ENCODE assay signal across 20 mouse cellular contexts in the genomic region with DNA sequence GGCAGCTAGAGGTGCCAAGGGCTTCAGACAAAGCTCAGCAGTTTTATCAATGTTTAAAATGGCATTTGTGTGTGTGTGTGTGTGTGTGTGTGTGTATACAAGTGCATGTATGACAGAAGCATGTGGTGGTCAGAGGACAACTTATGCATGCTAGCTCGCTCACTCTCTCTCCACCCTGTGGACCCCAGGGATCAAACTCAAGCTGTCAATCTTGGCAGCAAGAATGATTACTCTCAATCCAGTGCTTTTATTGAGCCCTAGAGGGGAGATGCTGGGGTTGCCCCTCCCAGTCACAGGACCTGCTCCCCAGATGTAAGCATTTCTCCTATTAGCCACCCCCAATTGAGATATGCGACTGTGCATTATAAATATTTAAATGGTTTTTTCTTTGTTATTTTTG. TPM values are rescaled to one million over a fixed set of nuclear protein-coding genes. Genes with fewer than 3 reads are reported as not detected.
A peak's percentile ranks its signal among the peaks of the same experiment; 100 is the strongest.
DNase-seq lines count a peak whose midpoint lies in the region; ATAC-seq and TF ChIP-seq lines count a peak whose summit lies in the region.
"Had no signal": no experiment of that assay in that cellular context is flagged by ENCODE, and none has a peak within 500 bp of the region (broad histone marks: within the 10 kb centered on the region; RNA-seq: fewer than 3 reads in every experiment).

No protein-coding gene starts in this region.

- 80% methylated on average over 2 of the region's 2 CpGs for WGBS in hindbrain, embryonic 10.5 days
- 56% methylated on average over 2 of the region's 2 CpGs for WGBS in hindbrain, embryonic 16.5 days
- WGBS in neural tube, embryonic 12.5 days: 64% methylated on average over 2 of the region's 2 CpGs
- 66% methylated on average over 2 of the region's 2 CpGs for WGBS in hindbrain, embryonic 12.5 days
- WGBS in hindbrain, postnatal 0 days: 58% methylated on average over 2 of the region's 2 CpGs

- no peak for DNase-seq in hindbrain, embryonic 10.5 days (ENCODE audit: low spot score)
- DNase-seq in neural tube, embryonic 10.5 days (ENCODE audit: extremely low spot score, low spot score): no peak
- DNase-seq in hindbrain, postnatal 0 days (ENCODE audit: low spot score): peak; percentile 23
- no peak for DNase-seq in ovary, postnatal 14 days (ENCODE audit: low spot score)
- DNase-seq: adrenal gland, postnatal 14 days; gastrocnemius, postnatal 10 days; heart, adult 2 months; heart, postnatal 14 days had no signal

- H3K36me3 ChIP-seq in hindbrain, embryonic 10.5 days: no peaks in the 10 kb centered on the region
- H3K36me3 ChIP-seq in hindbrain, embryonic 16.5 days (ENCODE audit: control insufficient read depth, insufficient read depth, low read length): no peaks in the 10 kb centered on the region
- H3K36me3 ChIP-seq in neural tube, embryonic 12.5 days: no peaks in the 10 kb centered on the region
- no peaks in the 10 kb centered on the region for H3K36me3 ChIP-seq in hindbrain, embryonic 12.5 days
- no peaks in the 10 kb centered on the region for H3K36me3 ChIP-seq in hindbrain, postnatal 0 days (ENCODE audit: insufficient read depth, low read length)
- H3K36me3 ChIP-seq: embryonic facial prominence, embryonic 13.5 days; forebrain, embryonic 12.5 days; heart, embryonic 15.5 days; intestine, embryonic 15.5 days had no signal

- H3K27me3 ChIP-seq in hindbrain, embryonic 10.5 days (ENCODE audit: insufficient read depth, poor library complexity, severe bottlenecking): no peaks in the 10 kb centered on the region
- no peaks in the 10 kb centered on the region for H3K27me3 ChIP-seq in hindbrain, embryonic 16.5 days (replicated peaks; ENCODE audit: control insufficient read depth, insufficient read depth, low read length)
- H3K27me3 ChIP-seq in neural tube, embryonic 12.5 days (replicated peaks): no peaks in the 10 kb centered on the region
- H3K27me3 ChIP-seq in hindbrain, embryonic 12.5 days: no peaks in the 10 kb centered on the region
- H3K27me3 ChIP-seq in hindbrain, postnatal 0 days (ENCODE audit: insufficient read depth, low read length): no peaks in the 10 kb centered on the region
- H3K27me3 ChIP-seq: CH12.LX; embryonic facial prominence, embryonic 13.5 days; forebrain, embryonic 12.5 days; heart, embryonic 15.5 days; intestine, embryonic 15.5 days; Patski had no signal

- no peak overlapping the region for H3K9ac ChIP-seq in hindbrain, embryonic 16.5 days (ENCODE audit: low read depth, low read length)
- H3K9ac ChIP-seq in neural tube, embryonic 12.5 days: no peak overlapping the region
- no peak overlapping the region for H3K9ac ChIP-seq in hindbrain, embryonic 12.5 days
- H3K9ac ChIP-seq in hindbrain, postnatal 0 days (replicated peaks; ENCODE audit: low read length): no peak overlapping the region
- H3K9ac ChIP-seq: embryonic facial prominence, embryonic 13.5 days; forebrain, embryonic 12.5 days; heart, embryonic 15.5 days; intestine, embryonic 15.5 days had no signal

- no peaks in the 10 kb centered on the region for H3K9me3 ChIP-seq in hindbrain, embryonic 10.5 days
- no peaks in the 10 kb centered on the region for H3K9me3 ChIP-seq in hindbrain, embryonic 16.5 days (ENCODE audit: control insufficient read depth, low read length)
- no peaks in the 10 kb centered on the region for H3K9me3 ChIP-seq in neural tube, embryonic 12.5 days
- H3K9me3 ChIP-seq in hindbrain, embryonic 12.5 days (replicated peaks): no peaks in the 10 kb centered on the region
- H3K9me3 ChIP-seq in hindbrain, postnatal 0 days (ENCODE audit: low read length): no peaks in the 10 kb centered on the region
- H3K9me3 ChIP-seq: forebrain, embryonic 12.5 days; heart, embryonic 15.5 days; intestine, embryonic 15.5 days had no signal

- TF ChIP-seq CTCF in hindbrain, postnatal 0 days (IDR thresholded peaks at IDR 0.05; ENCODE audit: low read depth): no peak

- no peak for ATAC-seq in hindbrain, embryonic 16.5 days
- ATAC-seq in neural tube, embryonic 12.5 days (ENCODE audit: low FRiP score, low read depth): 0 out of 2 replicates have a peak, but pooled peaks have one; percentile 53
- peak; percentile 26; the same call in 1 of the 2 replicates for ATAC-seq in hindbrain, embryonic 12.5 days (ENCODE audit: low FRiP score)
- no peak for ATAC-seq in hindbrain, postnatal 0 days
- ATAC-seq: activated CD4-positive, CD25-positive, alpha-beta regulatory T cell, adult 4 months; forebrain, embryonic 16.5 days; intestine, embryonic 15.5 days; Patski had no signal

- H3K27ac ChIP-seq in hindbrain, embryonic 10.5 days: 0 out of 2 replicates have a peak overlapping the region, but pooled peaks have one; percentile 12
- no peak overlapping the region for H3K27ac ChIP-seq in hindbrain, embryonic 16.5 days (ENCODE audit: low read depth, low read length)
- H3K27ac ChIP-seq in neural tube, embryonic 12.5 days: no peak overlapping the region
- peak overlapping the region; percentile 55 for H3K27ac ChIP-seq in hindbrain, embryonic 12.5 days
- no peak overlapping the region for H3K27ac ChIP-seq in hindbrain, postnatal 0 days
- H3K27ac ChIP-seq: embryonic facial prominence, embryonic 13.5 days; forebrain, embryonic 12.5 days; heart, adult 2 months; heart, embryonic 15.5 days; intestine, embryonic 15.5 days had no signal

- no peak overlapping the region for H3K4me2 ChIP-seq in hindbrain, embryonic 16.5 days (ENCODE audit: low read length)
- H3K4me2 ChIP-seq in neural tube, embryonic 12.5 days (replicated peaks): no peak overlapping the region
- no peak overlapping the region for H3K4me2 ChIP-seq in hindbrain, embryonic 12.5 days (replicated peaks)
- H3K4me2 ChIP-seq in hindbrain, postnatal 0 days (ENCODE audit: low read depth, low read length): no peak overlapping the region
- H3K4me2 ChIP-seq: embryonic facial prominence, embryonic 13.5 days; forebrain, embryonic 12.5 days; heart, embryonic 11.5 days; heart, embryonic 15.5 days; intestine, embryonic 15.5 days had no signal

- peaks cover 11% of the 10 kb centered on the region for H3K4me1 ChIP-seq in hindbrain, embryonic 10.5 days (replicated peaks)
- H3K4me1 ChIP-seq in hindbrain, embryonic 16.5 days (ENCODE audit: control insufficient read depth, insufficient read depth, low read depth, low read length): no peaks in the 10 kb centered on the region
- peaks cover 13% of the 10 kb centered on the region for H3K4me1 ChIP-seq in neural tube, embryonic 12.5 days
- H3K4me1 ChIP-seq in hindbrain, embryonic 12.5 days: peaks cover 14% of the 10 kb centered on the region
- no peaks in the 10 kb centered on the region for H3K4me1 ChIP-seq in hindbrain, postnatal 0 days (ENCODE audit: insufficient read depth, low read length)
- H3K4me1 ChIP-seq: embryonic facial prominence, embryonic 13.5 days; heart, embryonic 15.5 days; intestine, embryonic 15.5 days had no signal

- no peak overlapping the region for H3K4me3 ChIP-seq in hindbrain, embryonic 10.5 days
- H3K4me3 ChIP-seq in hindbrain, embryonic 16.5 days (ENCODE audit: low read length): no peak overlapping the region
- no peak overlapping the region for H3K4me3 ChIP-seq in neural tube, embryonic 12.5 days
- H3K4me3 ChIP-seq in hindbrain, embryonic 12.5 days: no peak overlapping the region
- no peak overlapping the region for H3K4me3 ChIP-seq in hindbrain, postnatal 0 days (ENCODE audit: low read length)
- H3K4me3 ChIP-seq: embryonic facial prominence, embryonic 13.5 days; forebrain, embryonic 12.5 days; heart, adult 2 months; heart, embryonic 15.5 days; intestine, embryonic 15.5 days had no signal

RNA-seq across cellular contexts. Expression of gene Nmnat2, which starts 11.9 kb away (rescaled TPM):
- 13.3 and 20.6 TPM in 2 replicates for polyA plus RNA-seq in hindbrain, embryonic 10.5 days (2016; fragmentation: Nextera tagmentation; extraction: Ambion mirVana)
- 75.4 and 83.4 TPM in 2 replicates for polyA plus RNA-seq in hindbrain, embryonic 16.5 days (2015; fragmentation: Nextera tagmentation; extraction: Ambion mirVana)
- 51.1 and 52.2 TPM in 2 replicates for polyA plus RNA-seq in neural tube, embryonic 12.5 days (2016; fragmentation: Nextera tagmentation; extraction: Ambion mirVana)
- 37.7 and 39.7 TPM in 2 replicates for polyA plus RNA-seq in hindbrain, embryonic 12.5 days (2016; fragmentation: Nextera tagmentation; extraction: Ambion mirVana)
- 120 and 121 TPM in 2 replicates for total RNA-seq in hindbrain, postnatal 0 days (2014; rRNA removed)
- 58.0 and 70.5 TPM in 2 replicates for polyA plus RNA-seq in hindbrain, postnatal 0 days (2015; fragmentation: Nextera tagmentation; extraction: Ambion mirVana)

Comparison
In these comparisons a context has a peak if more than half of its experiments do, and no peak if none do; other contexts are left out.
1. H3K27ac ChIP-seq: peak in hindbrain, embryonic 10.5 days (single experiment) and hindbrain, embryonic 12.5 days (single experiment); none in hindbrain, embryonic 16.5 days (single experiment), neural tube, embryonic 12.5 days (single experiment) and hindbrain, postnatal 0 days (single experiment).
2. ATAC-seq: peak in neural tube, embryonic 12.5 days (single experiment) and hindbrain, embryonic 12.5 days (single experiment); none in hindbrain, embryonic 16.5 days (single experiment) and hindbrain, postnatal 0 days (single experiment).